Mouse (Mus musculus) frontal cortex, postnatal 36 days (tissue): ENCODE measurements around the gene Ergic1.
A peak's percentile ranks its signal among the peaks of the same experiment; 100 is the strongest.

Experiments used
- DNase-seq, 2 experiments: peaks; one replicate each; pipeline ENCODE4 v3.0.0; 2022; ENCODE audit warnings: low spot score in 2 of 2

Ergic1 gene

DNA sequence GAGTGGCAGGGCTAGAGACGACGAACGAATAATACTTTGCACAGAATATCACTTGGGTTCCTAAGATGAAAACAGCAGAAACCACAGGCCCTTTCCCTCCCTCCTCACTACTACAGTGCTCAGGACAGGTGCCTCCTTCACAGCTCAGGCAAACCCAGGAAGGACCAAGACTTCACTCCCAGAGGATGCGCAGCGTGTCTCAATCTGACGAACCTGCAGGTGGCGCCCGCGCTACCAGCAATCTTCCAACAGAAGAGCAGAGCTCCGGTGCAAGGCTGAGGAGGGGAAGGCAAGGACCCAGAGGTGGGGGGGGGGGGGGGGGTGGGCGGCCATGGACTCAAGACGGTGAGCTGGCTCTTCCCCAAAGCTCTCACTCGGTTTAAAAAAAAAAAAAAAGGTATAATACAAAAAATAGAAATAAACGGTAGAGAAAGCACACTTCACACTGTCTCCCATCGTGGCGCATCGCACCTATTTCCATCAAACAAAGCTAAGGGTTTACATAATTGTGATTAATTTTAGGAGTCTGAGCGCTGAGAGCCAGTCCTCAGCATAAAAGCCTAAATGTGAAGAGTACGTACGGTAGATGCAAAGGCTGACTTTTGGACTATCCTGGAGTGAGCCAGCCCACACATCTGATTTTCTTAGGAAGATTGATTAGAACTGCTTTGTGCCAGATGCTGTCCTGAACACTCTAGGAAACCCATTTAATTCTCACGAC, 99.1 kb downstream of the Ergic1 start:
- peak; percentile 87 to 91 for DNase-seq

DNA sequence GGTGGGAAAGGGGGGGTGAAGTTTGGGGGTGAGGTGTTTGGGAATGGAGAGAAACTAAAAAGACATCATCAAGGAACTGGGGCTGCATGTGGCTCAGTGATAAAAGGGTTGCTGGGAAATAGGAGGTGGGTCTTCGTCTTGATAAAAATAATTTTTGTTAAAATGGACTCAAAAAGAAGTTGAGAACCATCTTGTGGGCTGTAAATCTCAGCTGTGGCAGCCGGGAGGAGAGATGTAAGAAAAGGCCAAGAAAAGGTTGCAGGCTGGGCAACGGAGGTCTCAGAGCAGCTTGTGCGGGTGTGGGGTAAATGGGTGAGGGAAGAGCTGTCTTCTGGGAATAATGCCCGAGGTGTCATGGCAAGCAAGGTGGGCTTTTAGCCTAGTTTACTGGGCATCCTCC, 100.9 kb downstream of the Ergic1 start:
- no peak for DNase-seq

DNA sequence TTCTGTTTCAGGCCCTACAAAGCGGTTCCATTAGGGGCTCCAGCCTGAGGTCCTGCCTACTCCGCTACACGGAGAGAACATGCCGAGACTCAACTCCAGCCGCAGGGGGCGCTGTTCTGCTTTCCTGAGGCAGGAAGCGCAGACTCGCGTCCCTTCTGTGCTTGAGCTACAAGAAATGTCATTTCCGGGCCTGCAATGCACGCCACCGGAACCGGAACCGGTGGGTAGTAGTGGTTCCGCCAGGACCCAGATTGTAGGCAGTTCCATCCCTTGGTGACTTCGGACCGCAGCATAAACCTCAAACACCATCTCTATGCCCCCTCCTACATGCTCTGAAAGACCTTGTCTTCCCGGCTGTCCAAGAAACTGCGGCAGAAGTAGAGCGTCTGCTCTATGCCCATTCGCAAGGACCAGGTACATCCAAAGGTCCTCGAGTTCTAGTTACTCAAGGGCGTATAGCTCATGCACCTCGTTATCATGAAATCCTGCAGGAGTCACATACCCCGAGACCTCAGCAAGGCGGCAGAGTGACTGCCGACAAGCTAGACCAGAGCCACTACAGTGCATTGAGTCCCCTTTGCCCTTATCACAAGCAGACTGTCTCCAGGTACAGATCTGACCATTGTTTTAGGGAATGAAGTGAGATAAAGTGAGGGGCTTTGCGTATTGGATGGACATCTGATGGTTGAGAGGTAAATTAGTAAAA, 101.8 kb downstream of the Ergic1 start, which contains the start of gene Atp6v0e:
Gene Atp6v0e, plus strand, starts transcription at position 254 of the 706 bp plus-strand sequence.
- peak; percentile 95 for DNase-seq

GRCm38 (mm10) chr17:26665600-26665999, 104.3 kb downstream of the Ergic1 start:
- DNase-seq, result no peak

DNA sequence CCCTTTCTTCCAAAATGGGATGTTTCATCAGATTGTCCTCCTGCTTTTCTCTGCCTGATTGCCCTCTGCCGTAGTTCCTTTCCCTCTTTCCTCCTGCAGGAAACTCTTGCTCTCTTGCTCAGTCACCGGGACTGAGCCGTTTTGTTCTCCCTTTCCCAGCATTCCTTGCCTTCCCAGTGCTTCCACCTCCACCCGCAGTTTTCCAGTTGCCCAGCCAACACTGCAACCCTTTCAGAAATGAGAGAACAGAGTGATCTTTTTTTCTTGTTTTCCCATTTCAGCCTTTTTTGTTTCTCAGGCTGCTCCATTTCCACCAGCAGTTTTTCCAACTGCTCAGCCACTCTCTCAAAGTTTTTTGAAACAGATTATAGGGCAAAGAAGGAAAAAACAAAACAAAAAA, 110.0 kb downstream of the Ergic1 start:
- no peak for DNase-seq

GRCm38 (mm10) chr17:26675845-26676244, 114.6 kb downstream of the Ergic1 start:
- no peak for DNase-seq

DNA sequence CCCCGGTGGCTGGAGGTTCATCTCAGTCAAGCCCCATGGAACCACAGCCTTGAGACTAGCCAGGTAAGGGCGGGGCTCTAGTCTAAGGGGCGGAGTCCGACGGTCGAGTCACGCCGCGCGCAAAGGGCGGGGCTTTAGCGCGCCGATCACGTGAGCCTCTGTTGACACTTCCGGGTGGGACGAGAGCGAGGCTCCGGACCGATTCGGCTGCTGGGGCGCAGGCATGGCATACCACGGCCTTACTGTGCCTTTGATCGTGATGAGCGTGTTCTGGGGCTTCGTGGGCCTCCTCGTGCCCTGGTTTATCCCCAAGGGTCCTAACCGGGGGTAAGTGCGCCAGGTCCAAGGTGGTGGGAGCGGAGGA, 114.9 kb downstream of the Ergic1 start:
- peak; percentile 85 to 93 for DNase-seq

- no peak for DNase-seq
These were observed 115.5 kb downstream of the Ergic1 start for GRCm38 (mm10) chr17:26676616-26677376.

DNA sequence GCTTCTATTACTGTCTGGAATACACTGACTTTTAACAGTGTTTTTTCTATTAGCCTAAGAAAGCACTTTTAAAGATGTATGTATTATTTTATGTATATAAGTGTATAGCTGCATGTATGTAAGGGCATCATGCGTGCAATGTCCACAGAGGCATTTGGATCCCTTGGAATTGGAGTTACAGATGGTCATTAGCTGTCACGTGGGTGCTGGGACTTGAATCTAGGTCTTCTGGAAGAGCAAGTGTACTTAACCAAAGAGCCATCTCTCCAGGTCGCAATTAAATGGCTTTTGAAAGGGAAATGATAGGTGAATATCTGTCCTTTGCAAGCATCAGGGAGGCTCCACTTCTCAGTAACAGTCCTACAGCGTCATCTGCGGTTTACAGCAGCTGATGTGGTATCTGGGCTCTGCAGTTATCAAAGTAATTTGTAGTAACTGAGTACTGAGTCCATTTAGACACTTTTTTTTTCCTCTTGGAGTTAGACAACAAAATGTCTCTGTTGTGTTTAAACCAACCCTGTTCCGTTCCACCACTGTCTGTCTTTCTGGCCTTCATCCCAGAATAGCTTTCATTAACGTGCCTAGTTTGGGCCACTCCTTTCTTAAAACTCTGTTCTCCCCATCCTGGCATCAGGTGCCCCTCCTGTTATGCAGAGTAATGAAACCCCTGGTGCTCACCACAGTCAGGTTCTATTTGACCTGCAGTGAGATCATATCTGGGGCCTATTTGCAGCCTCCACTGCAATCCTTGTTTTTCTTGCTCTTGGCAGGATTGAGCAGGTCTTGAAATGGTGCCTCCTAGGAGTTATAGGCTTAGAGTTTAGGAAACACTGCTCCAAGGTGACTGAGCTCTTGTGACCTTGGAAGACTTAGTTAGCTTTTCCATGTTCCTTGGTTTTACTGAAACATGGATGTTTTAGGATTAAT, 116.7 kb downstream of the Ergic1 start:
- no peak for DNase-seq

DNA sequence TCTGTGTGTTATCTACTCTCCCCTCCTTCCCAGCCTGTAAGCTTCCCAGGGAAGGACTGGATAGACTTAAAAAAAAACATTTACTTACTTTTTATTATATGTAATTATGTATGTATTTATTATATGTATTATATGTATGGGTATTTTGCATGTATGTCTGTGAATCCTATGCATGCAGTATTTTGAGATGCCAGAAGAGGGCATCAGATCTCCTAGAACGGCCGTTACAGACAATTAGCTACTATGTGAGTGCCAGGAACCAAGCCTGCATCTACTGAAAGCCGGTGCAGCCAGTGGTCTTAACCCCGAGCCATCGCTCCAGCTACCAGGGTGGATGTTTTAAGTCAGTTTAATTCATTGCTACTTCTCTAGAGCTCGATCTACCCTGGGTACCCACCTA, 120.0 kb downstream of the Ergic1 start:
- DNase-seq, result no peak

- no peak for DNase-seq
These were observed 125.2 kb downstream of the Ergic1 start for GRCm38 (mm10) chr17:26686334-26687000.

GRCm38 (mm10) chr17:26688795-26689735, 127.8 kb downstream of the Ergic1 start:
- DNase-seq, result no peak

- DNase-seq, result no peak
These were observed 128.5 kb downstream of the Ergic1 start for GRCm38 (mm10) chr17:26689810-26690209.

DNA sequence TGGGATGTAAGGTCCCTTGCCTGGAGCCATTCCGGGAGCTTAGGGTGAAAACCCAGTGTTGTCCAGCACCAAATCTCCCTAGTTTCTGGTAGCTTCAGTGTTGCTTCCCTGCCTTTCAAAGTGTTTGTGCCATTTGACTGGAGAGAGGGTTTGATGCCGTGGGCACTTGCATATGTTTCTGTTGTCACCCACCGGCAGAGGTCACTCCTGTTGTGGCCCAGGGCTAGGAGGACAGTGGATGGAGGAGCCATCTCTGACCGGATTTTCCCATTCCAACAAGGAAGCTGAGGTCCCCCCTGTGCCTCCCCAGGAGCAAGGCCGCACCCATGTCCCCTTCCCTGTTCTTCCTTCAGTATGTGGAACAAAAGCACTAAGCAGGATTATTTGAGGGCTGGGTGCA, 128.9 kb downstream of the Ergic1 start:
- DNase-seq, result no peak

GRCm38 (mm10) chr17:26691110-26691509, 129.8 kb downstream of the Ergic1 start:
- DNase-seq, result no peak

- DNase-seq, result peak in 1 of 2 experiments; percentile 69
These were observed 132.1 kb downstream of the Ergic1 start for GRCm38 (mm10) chr17:26693424-26693823.

- no peak for DNase-seq
These were observed 132.9 kb downstream of the Ergic1 start for GRCm38 (mm10) chr17:26694171-26694570.

DNA sequence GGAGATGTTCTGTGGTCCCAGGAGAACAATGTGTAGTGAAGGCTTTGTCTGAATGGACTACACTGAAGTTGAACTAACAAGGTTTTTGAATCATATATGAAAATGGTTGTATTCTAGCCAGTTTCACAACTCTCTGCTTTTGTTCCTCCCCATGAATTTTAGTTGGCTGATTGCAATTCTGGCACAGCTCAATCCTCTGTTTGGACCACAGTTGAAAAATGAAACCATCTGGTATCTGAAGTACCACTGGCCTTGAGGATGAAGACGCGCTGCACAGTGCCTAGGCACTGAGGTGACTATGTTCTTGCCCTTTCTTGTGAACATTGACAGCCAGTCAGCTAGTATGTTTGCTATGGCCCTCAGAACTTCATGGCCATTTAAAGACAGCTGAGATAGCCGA, 133.9 kb downstream of the Ergic1 start:
- no peak for DNase-seq

- no peak for DNase-seq
These were observed 137.6 kb downstream of the Ergic1 start for GRCm38 (mm10) chr17:26698846-26699245.
